Mouse (Mus musculus) small intestine, adult 2 months (tissue): ENCODE measurements at regions not wholly inside any gene's neighbourhood (a gene's known extent, or its start where the extent isn't known, plus 50 kb on each side); places are given as distances from the start of the nearest gene placed in this dataset.

Experiments
- H3K27ac ChIP-seq: fragments of 200-500 bp; 2 replicates; pipeline ENCODE4 v1.5.1; 2012; ENCODE audit warnings: low read depth, low read length, control low read depth, inconsistent platforms; ENCODE audit not compliant: insufficient read depth
- H3K27me3 ChIP-seq: fragments of 200-500 bp; 2 replicates; pipeline ENCODE4 v1.6.1; 2012; ENCODE audit warnings: mild to moderate bottlenecking, moderate library complexity, low read length, inconsistent platforms; ENCODE audit not compliant: control insufficient read depth, insufficient read depth
- H3K36me3 ChIP-seq: fragments of 200-500 bp; 2 replicates; pipeline ENCODE4 v1.6.1; 2012; ENCODE audit warnings: mild to moderate bottlenecking, low read length, control low read depth, inconsistent platforms; ENCODE audit not compliant: control insufficient read depth, insufficient read depth
- H3K4me1 ChIP-seq: fragments of 200-500 bp; 2 replicates; pipeline ENCODE4 v1.6.1; 2012; ENCODE audit warnings: low read length, inconsistent platforms, mixed read lengths; ENCODE audit not compliant: control insufficient read depth, insufficient read depth, insufficient read length
- H3K4me3 ChIP-seq: fragments of 200-500 bp; 2 replicates; pipeline ENCODE4 v1.5.1; 2012; ENCODE audit warnings: low read depth, mild to moderate bottlenecking, control low read depth, inconsistent platforms, low read length, moderate library complexity
- CTCF ChIP-seq: fragments of 200-500 bp; IDR thresholded peaks from 2 replicates; pipeline ENCODE4 v1.5.1; 2012; ENCODE audit warnings: low read depth, mild to moderate bottlenecking, control low read depth, inconsistent platforms, low read length, moderate library complexity, mixed read lengths; ENCODE audit not compliant: insufficient replicate concordance, insufficient read length; ENCODE audit errors: extremely low read depth
- POLR2A ChIP-seq: fragments of 200-500 bp; IDR thresholded peaks from 2 replicates; pipeline ENCODE4 v1.6.1; 2012; ENCODE audit warnings: low read depth, mild to moderate bottlenecking, control low read depth, inconsistent platforms, low read length, moderate library complexity
- WGBS: fragments of 180-500 bp; shearing (Covaris S2); methylation state at CpG from one replicate; pipeline ENCODE4 v1.1.7; 2018; 5-methylcytosine and 5-hydroxymethylcytosine counted together

GRCm38 (mm10) chr13:52262949-52263550 is 268.0 kb downstream of the Diras2 start:
- Histone ChIP-seq H3K4me1 (no peaks in the 10 kb centered on the region), H3K27ac (no peak overlapping the region), H3K36me3 (no peaks in the 10 kb centered on the region), H3K27me3 (no peaks in the 10 kb centered on the region), H3K4me3 (no peak overlapping the region)
- WGBS, result 91% methylated on average over 14 of the region's 14 CpGs
- no peak for TF ChIP-seq POLR2A
- no peak for TF ChIP-seq CTCF

GRCm38 (mm10) chr13:52268279-52268678 is 262.8 kb downstream of the Diras2 start:
- no peak for TF ChIP-seq POLR2A
- no peak for TF ChIP-seq CTCF
- H3K27me3 ChIP-seq, result no peaks in the 10 kb centered on the region
- H3K36me3 ChIP-seq, result no peaks in the 10 kb centered on the region
- no peaks in the 10 kb centered on the region for H3K4me1 ChIP-seq
- no peak overlapping the region for H3K4me3 ChIP-seq
- H3K27ac ChIP-seq, result no peak overlapping the region
- 60% methylated on average over 6 of the region's 6 CpGs for WGBS

GRCm38 (mm10) chr13:52273502-52274246 is 257.4 kb downstream of the Diras2 start:
- H3K4me3 ChIP-seq, result no peak overlapping the region
- no peak overlapping the region for H3K27ac ChIP-seq
- H3K4me1 ChIP-seq, result no peaks in the 10 kb centered on the region
- no peaks in the 10 kb centered on the region for H3K36me3 ChIP-seq
- TF ChIP-seq POLR2A (no peak), CTCF (no peak)
- WGBS, result 75% methylated on average over 19 of the region's 19 CpGs
- H3K27me3 ChIP-seq, result no peaks in the 10 kb centered on the region

GRCm38 (mm10) chr13:52275196-52275595 is 255.9 kb downstream of the Diras2 start:
- no peak overlapping the region for H3K27ac ChIP-seq
- no peaks in the 10 kb centered on the region for H3K27me3 ChIP-seq
- no peaks in the 10 kb centered on the region for H3K4me1 ChIP-seq
- no peak overlapping the region for H3K4me3 ChIP-seq
- WGBS, result 82% methylated on average over 5 of the region's 5 CpGs
- TF ChIP-seq POLR2A (no peak), CTCF (no peak)
- H3K36me3 ChIP-seq, result no peaks in the 10 kb centered on the region

GRCm38 (mm10) chr13:52275675-52276074 is 255.4 kb downstream of the Diras2 start:
- no peak overlapping the region for H3K27ac ChIP-seq
- H3K4me1 ChIP-seq, result no peaks in the 10 kb centered on the region
- H3K4me3 ChIP-seq, result no peak overlapping the region
- 13% methylated on average over 8 of the region's 8 CpGs for WGBS
- H3K36me3 ChIP-seq, result no peaks in the 10 kb centered on the region
- TF ChIP-seq POLR2A (no peak), CTCF (peak; percentile 47; the same call in 1 of the 2 replicates)
- H3K27me3 ChIP-seq, result 0 out of 2 replicates have a peak, but pooled peaks cover under 1% of the 10 kb centered on the region

GRCm38 (mm10) chr13:52277195-52277594 is 253.9 kb downstream of the Diras2 start:
- H3K4me1 ChIP-seq, result no peaks in the 10 kb centered on the region
- H3K27ac ChIP-seq, result no peak overlapping the region
- H3K4me3 ChIP-seq, result no peak overlapping the region
- no peaks in the 10 kb centered on the region for H3K36me3 ChIP-seq
- 0 out of 2 replicates have a peak, but pooled peaks cover 2% of the 10 kb centered on the region for H3K27me3 ChIP-seq
- 71% methylated on average over 3 of the region's 3 CpGs for WGBS
- TF ChIP-seq POLR2A (no peak), CTCF (no peak)

GRCm38 (mm10) chr13:52278831-52279230 is 252.2 kb downstream of the Diras2 start:
- TF ChIP-seq CTCF (no peak), POLR2A (no peak)
- H3K27ac ChIP-seq, result no peak overlapping the region
- no peaks in the 10 kb centered on the region for H3K4me1 ChIP-seq
- H3K36me3 ChIP-seq, result no peaks in the 10 kb centered on the region
- 0 out of 2 replicates have a peak, but pooled peaks cover 2% of the 10 kb centered on the region for H3K27me3 ChIP-seq
- H3K4me3 ChIP-seq, result no peak overlapping the region
- 81% methylated on average over 1 of the region's 1 CpGs for WGBS
